Mouse (Mus musculus): Measurements from ENCODE around the gene Tagln.

- TF ChIP-seq CTCF (IDR thresholded peaks at IDR 0.05; ENCODE audit: low read depth) (no peak), EP300 (IDR thresholded peaks at IDR 0.05; ENCODE audit: low read depth) (no peak)
Observed at GRCm38 (mm10) chr9:45954294-45955106, 18.6 kb upstream of the Tagln start.

Data from liver, embryonic 14.5 days (tissue).